Mouse (Mus musculus) heart, adult 2 months (tissue): Measurements from ENCODE around the gene Gm10271.

Experiments
- CTCF ChIP-seq: fragments of 200-600 bp; IDR thresholded peaks from 2 replicates; pipeline ENCODE4 v1.8.1; 2022; ENCODE audit warnings: antibody characterized with exemption, mild to moderate bottlenecking, moderate library complexity
- POLR2A ChIP-seq: fragments of 200-500 bp; IDR thresholded peaks from 2 replicates; pipeline ENCODE4 v1.6.1; 2011; ENCODE audit warnings: mild to moderate bottlenecking, low read depth, low read length, control low read depth; ENCODE audit not compliant: insufficient read depth

DNA sequence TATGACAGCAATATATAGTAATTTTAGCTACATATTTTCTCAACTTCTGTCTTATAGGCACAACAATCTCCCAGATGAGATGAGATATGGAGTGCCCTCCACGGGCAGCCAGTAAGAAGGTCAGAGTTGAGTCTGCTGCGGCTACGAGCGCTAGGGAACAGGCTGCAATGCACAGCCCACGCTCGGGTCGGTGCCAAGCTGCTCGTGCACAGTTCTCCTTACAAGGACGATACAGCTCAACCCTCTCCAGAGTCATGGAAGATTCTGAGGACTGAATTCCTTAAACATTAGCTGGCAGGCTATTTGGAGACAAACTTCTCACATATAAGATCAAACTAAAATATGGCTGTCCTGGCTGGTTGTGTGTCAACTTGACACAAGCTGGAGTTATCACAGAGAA, 57.8 kb downstream of the Gm10271 start:
- TF ChIP-seq CTCF (no peak), POLR2A (no peak)
